ENCODE assay signal across 22 mouse cellular contexts in the genomic region with DNA sequence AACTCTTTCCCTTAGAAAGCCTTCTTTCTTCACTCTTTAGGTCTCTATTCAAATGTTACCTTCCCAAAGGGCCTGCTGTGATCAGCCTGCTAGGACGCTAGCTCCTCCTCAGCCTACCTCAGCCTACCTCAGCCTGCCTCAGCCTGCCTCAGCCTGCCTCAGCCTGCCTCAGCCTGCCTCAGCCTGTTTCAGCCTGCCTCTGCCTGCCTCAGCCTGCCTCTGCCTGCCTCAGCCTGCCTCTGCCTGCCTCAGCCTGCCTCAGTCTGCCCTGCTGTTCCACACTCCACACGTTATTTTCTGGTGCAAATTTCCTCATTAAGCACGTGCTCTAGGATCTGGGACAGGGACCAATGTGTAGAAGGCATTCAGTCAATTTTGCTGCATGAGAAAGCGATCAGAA. TPM values are rescaled to one million over a fixed set of nuclear protein-coding genes. Genes with fewer than 3 reads are reported as not detected.
A peak's percentile ranks its signal among the peaks of the same experiment; 100 is the strongest.
DNase-seq lines count a peak whose midpoint lies in the region; ATAC-seq lines count a peak whose summit lies in the region.
"Had no signal": no experiment of that assay in that cellular context is flagged by ENCODE, and none has a peak within 500 bp of the region (broad histone marks: within the 10 kb centered on the region; RNA-seq: fewer than 3 reads in every experiment).

No protein-coding gene starts in this region.

- WGBS in limb, embryonic 10.5 days = 96% methylated on average over 4 of the region's 4 CpGs
- 86% methylated on average over 4 of the region's 4 CpGs for WGBS in liver, embryonic 16.5 days (ENCODE audit: insufficient replicate concordance)
- WGBS in stomach, embryonic 15.5 days = 94% methylated on average over 4 of the region's 4 CpGs

- H3K9ac ChIP-seq in liver, embryonic 16.5 days (ENCODE audit: low read depth, low read length) = no peak overlapping the region
- no peak overlapping the region for H3K9ac ChIP-seq in stomach, embryonic 15.5 days
- H3K9ac ChIP-seq: embryonic facial prominence, embryonic 12.5 days; forebrain, embryonic 13.5 days; limb, embryonic 13.5 days; midbrain, embryonic 12.5 days; neural tube, embryonic 15.5 days had no signal

- no peak for ATAC-seq in liver, embryonic 16.5 days (ENCODE audit: low read depth)
- no peak for ATAC-seq in stomach, embryonic 15.5 days (ENCODE audit: insufficient read depth, low FRiP score, low read depth)
- ATAC-seq: forebrain, embryonic 13.5 days; hindbrain, postnatal 0 days had no signal

- H3K4me1 ChIP-seq in limb, embryonic 10.5 days = peaks cover 58% of the 10 kb centered on the region
- H3K4me1 ChIP-seq in liver, embryonic 16.5 days (ENCODE audit: control insufficient read depth, low read depth, low read length) = peaks cover 47% of the 10 kb centered on the region
- H3K4me1 ChIP-seq in stomach, embryonic 15.5 days = peaks cover 24% of the 10 kb centered on the region

- no peaks in the 10 kb centered on the region for H3K9me3 ChIP-seq in limb, embryonic 10.5 days (replicated peaks)
- H3K9me3 ChIP-seq in liver, embryonic 16.5 days (replicated peaks; ENCODE audit: control insufficient read depth, low read length) = no peaks in the 10 kb centered on the region
- H3K9me3 ChIP-seq in stomach, embryonic 15.5 days = no peaks in the 10 kb centered on the region
- H3K9me3 ChIP-seq: embryonic facial prominence, embryonic 12.5 days; forebrain, embryonic 13.5 days; limb, embryonic 13.5 days; midbrain, embryonic 12.5 days; neural tube, embryonic 15.5 days had no signal

- peak; percentile 68 for DNase-seq in R1 (ENCODE audit: low read depth, low spot score)
- no peak for DNase-seq in limb, embryonic 10.5 days (ENCODE audit: low spot score)
- no peak for DNase-seq in layer of hippocampus, postnatal 36 days
- no peak for DNase-seq in ovary, postnatal 14 days (ENCODE audit: low spot score)
- no peak for DNase-seq in heart, postnatal 10 days
- DNase-seq: adrenal gland, adult 2 months; cerebellum, adult 18-20 months; cerebellum, postnatal 14 days; gastrocnemius, postnatal 10 days; right cerebral cortex, postnatal 14 days; spleen, adult 18-20 months; thymus, adult 18-20 months had no signal

- peak overlapping the region; percentile 31; the same call in 1 of the 2 replicates for H3K27ac ChIP-seq in limb, embryonic 10.5 days
- H3K27ac ChIP-seq in liver, embryonic 16.5 days (ENCODE audit: low read length) = peak overlapping the region; percentile 82; the same call in 1 of the 2 replicates
- peak overlapping the region; percentile 61 for H3K27ac ChIP-seq in stomach, embryonic 15.5 days
- H3K27ac ChIP-seq: embryonic facial prominence, embryonic 12.5 days; forebrain, embryonic 13.5 days; hindbrain, postnatal 0 days; limb, embryonic 13.5 days; midbrain, embryonic 12.5 days; neural tube, embryonic 15.5 days had no signal

- no peaks in the 10 kb centered on the region for H3K36me3 ChIP-seq in limb, embryonic 10.5 days
- no peaks in the 10 kb centered on the region for H3K36me3 ChIP-seq in liver, embryonic 16.5 days (ENCODE audit: control insufficient read depth, insufficient read depth)
- H3K36me3 ChIP-seq in stomach, embryonic 15.5 days = no peaks in the 10 kb centered on the region
- H3K36me3 ChIP-seq: embryonic facial prominence, embryonic 12.5 days; limb, embryonic 13.5 days; midbrain, embryonic 12.5 days; neural tube, embryonic 15.5 days had no signal

- no peak overlapping the region for H3K4me3 ChIP-seq in limb, embryonic 10.5 days
- no peak overlapping the region for H3K4me3 ChIP-seq in liver, embryonic 16.5 days (ENCODE audit: low read depth, low read length)
- H3K4me3 ChIP-seq in stomach, embryonic 15.5 days (replicated peaks) = no peak overlapping the region
- H3K4me3 ChIP-seq: embryonic facial prominence, embryonic 12.5 days; forebrain, embryonic 13.5 days; limb, embryonic 13.5 days; midbrain, embryonic 12.5 days; neural tube, embryonic 15.5 days had no signal

- no peak overlapping the region for H3K4me2 ChIP-seq in liver, embryonic 16.5 days (ENCODE audit: low read depth, low read length)
- H3K4me2 ChIP-seq in stomach, embryonic 15.5 days = no peak overlapping the region
- H3K4me2 ChIP-seq: embryonic facial prominence, embryonic 12.5 days; forebrain, embryonic 13.5 days; heart, embryonic 11.5 days; limb, embryonic 13.5 days; midbrain, embryonic 12.5 days; neural tube, embryonic 15.5 days had no signal

- no peaks in the 10 kb centered on the region for H3K27me3 ChIP-seq in limb, embryonic 10.5 days (ENCODE audit: low read depth, poor library complexity, severe bottlenecking)
- no peaks in the 10 kb centered on the region for H3K27me3 ChIP-seq in liver, embryonic 16.5 days (ENCODE audit: control insufficient read depth, insufficient read depth, low read depth, low read length)
- no peaks in the 10 kb centered on the region for H3K27me3 ChIP-seq in stomach, embryonic 15.5 days (replicated peaks)
- H3K27me3 ChIP-seq: embryonic facial prominence, embryonic 12.5 days; forebrain, embryonic 13.5 days; limb, embryonic 13.5 days; midbrain, embryonic 12.5 days; neural tube, embryonic 15.5 days had no signal

- intact Hi-C loops in heart, postnatal 10 days (cut with DNase I) = no loop called here

RNA-seq across cellular contexts. Expression of a gene that starts 2.1 kb away (rescaled TPM):
- 0.95 and 1.8 TPM in 2 replicates for polyA plus RNA-seq in limb, embryonic 10.5 days (2016; fragmentation: Nextera tagmentation; extraction: Ambion mirVana)
- polyA plus RNA-seq in liver, embryonic 16.5 days (2015; fragmentation: Nextera tagmentation; extraction: Ambion mirVana) = 28.8 and 29.0 TPM in 2 replicates
- 8.2 and 14.9 TPM in 2 replicates for polyA plus RNA-seq in stomach, embryonic 15.5 days (2015; fragmentation: Nextera tagmentation; extraction: Ambion mirVana)
- total RNA-seq in layer of hippocampus, postnatal 36 days (2021) = under 1 TPM; 0.40 to 0.71 TPM
- under 1 TPM; 0.60 TPM for total RNA-seq in heart, postnatal 10 days (2021)
- polyA plus RNA-seq: adrenal gland, adult 2 months; C2C12 had no signal

RNA-seq across cellular contexts. Expression of a gene that starts 14.2 kb away (rescaled TPM):
- polyA plus RNA-seq in limb, embryonic 10.5 days (2016; fragmentation: Nextera tagmentation; extraction: Ambion mirVana) = 73.1 and 88.1 TPM in 2 replicates
- polyA plus RNA-seq in liver, embryonic 16.5 days (2015; fragmentation: Nextera tagmentation; extraction: Ambion mirVana) = 2.5 and 2.8 TPM in 2 replicates
- 19.9 and 22.6 TPM in 2 replicates for polyA plus RNA-seq in stomach, embryonic 15.5 days (2015; fragmentation: Nextera tagmentation; extraction: Ambion mirVana)
- total RNA-seq in layer of hippocampus, postnatal 36 days (2021) = 1 to 10 TPM; 3.1 to 3.2 TPM
- total RNA-seq in heart, postnatal 10 days (2021) = 10 to 100 TPM; 73.0 to 87.4 TPM

RNA-seq across cellular contexts. Expression of a gene that starts 48.4 kb away (rescaled TPM):
- 1,689 and 1,952 TPM in 2 replicates for polyA plus RNA-seq in limb, embryonic 10.5 days (2016; fragmentation: Nextera tagmentation; extraction: Ambion mirVana)
- 967 and 1,136 TPM in 2 replicates for polyA plus RNA-seq in liver, embryonic 16.5 days (2015; fragmentation: Nextera tagmentation; extraction: Ambion mirVana)
- polyA plus RNA-seq in stomach, embryonic 15.5 days (2015; fragmentation: Nextera tagmentation; extraction: Ambion mirVana) = 2,176 and 2,210 TPM in 2 replicates
- total RNA-seq in layer of hippocampus, postnatal 36 days (2021) = 100 to 1,000 TPM; 464 to 470 TPM
- 100 to 1,000 TPM; 842 to 867 TPM for total RNA-seq in heart, postnatal 10 days (2021)

Comparison
In these comparisons a context has a peak if more than half of its experiments do, and no peak if none do; other contexts are left out.
1. H3K27ac ChIP-seq: peak in every context shown above with its lines; median percentile 82 in liver, embryonic 16.5 days; 61 in stomach, embryonic 15.5 days; 31 in limb, embryonic 10.5 days.